Mouse (Mus musculus): ENCODE data around the gene Sfr1. TPM values are rescaled to one million over a fixed set of nuclear protein-coding genes. Genes with fewer than 3 reads are reported as not detected.

Sfr1 gene
- polyA plus RNA-seq, 1 experiment, result 81.6 TPM

DNA sequence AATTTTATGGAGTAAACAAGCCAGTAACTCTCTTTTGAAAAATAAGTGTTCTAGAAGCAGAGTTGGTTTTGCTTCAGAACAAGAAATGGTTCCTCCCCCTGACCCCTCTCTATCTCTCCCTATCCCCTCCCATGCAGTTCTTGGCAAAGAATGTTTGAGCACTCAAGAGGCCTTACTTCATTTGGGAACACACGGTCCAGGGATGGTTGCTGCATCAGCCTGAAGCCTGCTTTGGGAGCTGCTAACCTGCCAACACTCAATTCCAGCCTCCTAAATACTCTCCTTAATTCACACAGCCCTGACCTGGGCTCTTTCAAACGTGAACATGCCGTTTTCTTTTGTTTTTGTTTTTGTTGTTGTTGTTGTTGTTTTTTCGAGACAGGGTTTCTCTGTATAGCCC is 6.6 kb upstream of the Sfr1 start:
- Histone ChIP-seq H3K4me1 (ENCODE audit: control insufficient read depth, insufficient read depth, low read length) (no peaks in the 10 kb centered on the region), H3K4me3 (replicated peaks; ENCODE audit: insufficient read depth, low read depth, low read length) (no peak overlapping the region), H3K27me3 (ENCODE audit: control insufficient read depth, insufficient read depth, low read length) (no peaks in the 10 kb centered on the region), H3K27ac (ENCODE audit: insufficient read depth, low read length) (no peak overlapping the region)
- WGBS, result 78% methylated on average over 4 of the region's 4 CpGs
- no peak for DNase-seq
- TF ChIP-seq POLR2A (IDR thresholded peaks at IDR 0.05; ENCODE audit: borderline replicate concordance, insufficient read depth, low read length) (no peak), CTCF (IDR thresholded peaks at IDR 0.05; ENCODE audit: borderline replicate concordance, insufficient read depth, low read depth, low read length) (no peak)

DNA sequence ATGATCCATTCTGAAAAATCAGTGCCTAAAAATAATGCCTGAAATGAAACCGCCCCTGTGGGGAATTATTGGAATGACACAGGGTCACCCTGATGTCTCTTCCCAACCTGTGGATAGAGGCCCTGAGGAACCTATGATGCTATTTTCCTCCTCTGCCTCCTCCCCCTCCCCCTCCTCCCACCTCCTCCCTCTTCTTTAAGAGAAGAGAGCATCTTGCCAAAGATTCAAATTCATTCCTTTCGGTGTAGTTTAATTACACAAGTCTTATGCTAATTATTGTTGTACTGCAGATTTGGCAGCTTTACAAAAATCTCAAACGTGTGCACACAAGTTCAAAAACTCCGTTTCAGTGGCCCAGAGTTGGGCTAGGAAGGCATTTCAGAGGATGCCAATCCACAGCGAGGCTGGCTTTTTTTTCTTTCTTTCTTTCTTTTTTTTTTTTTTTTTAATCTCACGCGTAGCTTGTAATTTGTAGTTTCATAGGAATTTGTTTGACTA is 5.8 kb upstream of the Sfr1 start:
- TF ChIP-seq CTCF (IDR thresholded peaks at IDR 0.05; ENCODE audit: borderline replicate concordance, insufficient read depth, low read depth, low read length) (no peak), POLR2A (IDR thresholded peaks at IDR 0.05; ENCODE audit: borderline replicate concordance, insufficient read depth, low read length) (no peak)
- no peak for DNase-seq

GRCm38 (mm10) chr19:47730691-47731070 is 801 bp upstream of the Sfr1 start:
- DNase-seq, result peak in 1 of 2 experiments; percentile 43
- peak overlapping the region; percentile 95 for H3K4me3 ChIP-seq (replicated peaks; ENCODE audit: insufficient read depth, low read depth, low read length)
- WGBS, result 0% methylated on average over 12 of the region's 12 CpGs
- H3K27me3 ChIP-seq (ENCODE audit: control insufficient read depth, insufficient read depth, low read length), result no peaks in the 10 kb centered on the region
- no peaks in the 10 kb centered on the region for H3K4me1 ChIP-seq (ENCODE audit: control insufficient read depth, insufficient read depth, low read length)
- H3K27ac ChIP-seq (ENCODE audit: insufficient read depth, low read length), result peak overlapping the region; percentile 75
- TF ChIP-seq CTCF (IDR thresholded peaks at IDR 0.05; ENCODE audit: borderline replicate concordance, insufficient read depth, low read depth, low read length) (no peak), POLR2A (IDR thresholded peaks at IDR 0.05; ENCODE audit: borderline replicate concordance, insufficient read depth, low read length) (no peak)

More for the DNA sequence above, 5.8 kb upstream of the Sfr1 start:
- Histone ChIP-seq H3K4me3 (replicated peaks; ENCODE audit: insufficient read depth, low read depth, low read length) (no peak overlapping the region), H3K4me1 (ENCODE audit: control insufficient read depth, insufficient read depth, low read length) (no peaks in the 10 kb centered on the region), H3K27ac (ENCODE audit: insufficient read depth, low read length) (no peak overlapping the region), H3K27me3 (ENCODE audit: control insufficient read depth, insufficient read depth, low read length) (no peaks in the 10 kb centered on the region)
- WGBS, result 25% methylated on average over 7 of the region's 7 CpGs

DNA sequence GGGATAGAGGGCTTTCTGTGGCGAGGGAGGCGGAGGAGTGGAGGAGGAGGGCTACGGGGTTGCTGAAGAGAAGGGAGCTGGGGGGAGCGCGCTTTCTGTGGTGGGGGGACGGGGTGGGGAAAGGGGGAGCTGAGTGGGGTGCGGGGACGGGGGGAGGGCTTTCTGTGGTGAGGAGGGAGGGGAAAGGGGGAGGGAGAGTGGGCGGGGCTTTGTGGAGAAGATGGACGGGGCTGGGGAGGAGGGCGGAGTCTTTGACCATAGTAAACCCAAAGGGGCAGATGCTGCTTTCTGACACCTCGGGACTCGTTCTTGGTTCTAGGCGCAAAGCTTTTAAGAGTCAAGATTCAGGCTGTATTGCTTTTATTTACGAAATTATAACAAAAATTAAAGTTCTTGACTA is 449 bp downstream of the Sfr1 start:
- TF ChIP-seq CTCF (IDR thresholded peaks at IDR 0.05; ENCODE audit: borderline replicate concordance, insufficient read depth, low read depth, low read length) (no peak), POLR2A (IDR thresholded peaks at IDR 0.05; ENCODE audit: borderline replicate concordance, insufficient read depth, low read length) (no peak)
- no peaks in the 10 kb centered on the region for H3K4me1 ChIP-seq (ENCODE audit: control insufficient read depth, insufficient read depth, low read length)
- WGBS, result 5% methylated on average over 15 of the region's 15 CpGs
- DNase-seq, result peak in 1 of 2 experiments; percentile 67
- peak overlapping the region; percentile 99 for H3K4me3 ChIP-seq (replicated peaks; ENCODE audit: insufficient read depth, low read depth, low read length)
- H3K27me3 ChIP-seq (ENCODE audit: control insufficient read depth, insufficient read depth, low read length), result no peaks in the 10 kb centered on the region
- H3K27ac ChIP-seq (ENCODE audit: insufficient read depth, low read length), result peak overlapping the region; percentile 81

GRCm38 (mm10) chr19:47747072-47747471 is 15.6 kb downstream of the Sfr1 start:
- no peaks in the 10 kb centered on the region for H3K4me1 ChIP-seq (ENCODE audit: control insufficient read depth, insufficient read depth, low read length)
- DNase-seq, result no peak
- no peak for TF ChIP-seq POLR2A (IDR thresholded peaks at IDR 0.05; ENCODE audit: borderline replicate concordance, insufficient read depth, low read length)
- no peak for TF ChIP-seq CTCF (IDR thresholded peaks at IDR 0.05; ENCODE audit: borderline replicate concordance, insufficient read depth, low read depth, low read length)
- H3K27ac ChIP-seq (ENCODE audit: insufficient read depth, low read length), result no peak overlapping the region
- 89% methylated on average over 2 of the region's 2 CpGs for WGBS
- H3K4me3 ChIP-seq (replicated peaks; ENCODE audit: insufficient read depth, low read depth, low read length), result no peak overlapping the region
- H3K27me3 ChIP-seq (ENCODE audit: control insufficient read depth, insufficient read depth, low read length), result no peaks in the 10 kb centered on the region

DNA sequence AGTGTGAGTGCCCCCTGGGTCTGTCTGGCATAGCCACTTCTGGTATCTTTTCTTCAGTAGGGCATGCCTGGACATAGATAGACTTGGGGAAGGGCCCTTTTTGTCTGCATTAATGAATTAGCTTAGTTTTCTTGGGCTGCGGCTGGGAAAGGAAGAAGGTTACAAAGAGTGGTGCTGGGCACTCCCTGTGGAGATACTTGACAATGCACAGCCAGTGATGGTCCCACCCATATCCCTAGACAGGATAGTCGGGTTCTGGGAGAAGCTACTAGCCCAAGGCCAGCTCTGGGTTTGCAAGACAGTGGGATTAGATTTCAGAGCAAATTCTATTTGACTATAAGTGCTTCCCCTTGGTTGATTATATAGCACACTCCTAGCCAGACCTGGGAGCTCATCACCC is 17.5 kb downstream of the Sfr1 start:
- TF ChIP-seq CTCF (IDR thresholded peaks at IDR 0.05; ENCODE audit: borderline replicate concordance, insufficient read depth, low read depth, low read length) (no peak), POLR2A (IDR thresholded peaks at IDR 0.05; ENCODE audit: borderline replicate concordance, insufficient read depth, low read length) (no peak)
- no peak overlapping the region for H3K27ac ChIP-seq (ENCODE audit: insufficient read depth, low read length)
- no peak for DNase-seq
- 75% methylated on average over 2 of the region's 2 CpGs for WGBS
- H3K4me3 ChIP-seq (replicated peaks; ENCODE audit: insufficient read depth, low read depth, low read length), result no peak overlapping the region
- no peaks in the 10 kb centered on the region for H3K4me1 ChIP-seq (ENCODE audit: control insufficient read depth, insufficient read depth, low read length)
- H3K27me3 ChIP-seq (ENCODE audit: control insufficient read depth, insufficient read depth, low read length), result no peaks in the 10 kb centered on the region

DNA sequence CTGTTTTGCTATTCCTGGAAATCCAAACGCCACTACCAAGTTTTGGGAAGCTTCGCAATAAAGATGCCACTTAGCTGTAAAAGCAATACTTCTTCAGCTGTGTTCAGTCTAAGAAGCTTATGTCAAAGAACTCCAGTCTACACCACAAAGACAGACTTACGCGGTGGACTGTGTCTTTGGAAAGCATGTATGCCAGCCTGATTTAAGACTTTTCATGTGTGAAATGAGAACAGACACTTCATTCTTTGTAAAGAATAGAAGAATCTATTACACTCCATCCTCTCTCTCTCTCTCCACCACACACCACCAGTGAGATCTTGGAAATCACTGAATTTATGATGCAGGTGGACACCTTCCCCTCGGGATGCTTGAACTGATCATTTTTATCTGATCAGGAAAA is 18.9 kb downstream of the Sfr1 start:
- Histone ChIP-seq H3K27me3 (ENCODE audit: control insufficient read depth, insufficient read depth, low read length) (no peaks in the 10 kb centered on the region), H3K4me3 (replicated peaks; ENCODE audit: insufficient read depth, low read depth, low read length) (no peak overlapping the region), H3K27ac (ENCODE audit: insufficient read depth, low read length) (no peak overlapping the region), H3K4me1 (ENCODE audit: control insufficient read depth, insufficient read depth, low read length) (no peaks in the 10 kb centered on the region)
- TF ChIP-seq CTCF (IDR thresholded peaks at IDR 0.05; ENCODE audit: borderline replicate concordance, insufficient read depth, low read depth, low read length) (no peak), POLR2A (IDR thresholded peaks at IDR 0.05; ENCODE audit: borderline replicate concordance, insufficient read depth, low read length) (no peak)
- no peak for DNase-seq
- 47% methylated on average over 5 of the region's 5 CpGs for WGBS

DNA sequence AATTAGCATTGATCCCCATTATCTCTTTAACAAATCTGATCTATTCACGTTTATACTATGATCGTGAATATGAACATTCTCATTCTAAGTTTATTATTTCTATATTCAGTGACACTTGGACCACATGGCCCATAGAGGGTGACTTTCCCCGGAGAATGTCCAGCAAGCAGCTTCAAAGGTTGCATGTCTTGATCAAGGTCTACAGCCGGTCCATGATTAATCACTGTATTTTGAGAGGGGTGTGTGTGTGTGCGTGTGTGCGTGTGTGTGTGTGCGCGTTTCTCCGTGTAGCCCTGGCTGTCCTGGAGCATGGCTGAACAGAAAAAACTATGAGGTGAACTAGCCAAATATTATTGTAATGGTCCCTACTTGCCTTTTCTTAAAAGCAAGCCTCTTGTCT is 21.0 kb downstream of the Sfr1 start:
- 92% methylated on average over 9 of the region's 9 CpGs for WGBS
- H3K27me3 ChIP-seq (ENCODE audit: control insufficient read depth, insufficient read depth, low read length), result no peaks in the 10 kb centered on the region
- DNase-seq, result no peak
- TF ChIP-seq CTCF (IDR thresholded peaks at IDR 0.05; ENCODE audit: borderline replicate concordance, insufficient read depth, low read depth, low read length) (no peak), POLR2A (IDR thresholded peaks at IDR 0.05; ENCODE audit: borderline replicate concordance, insufficient read depth, low read length) (no peak)
- H3K4me3 ChIP-seq (replicated peaks; ENCODE audit: insufficient read depth, low read depth, low read length), result no peak overlapping the region
- H3K27ac ChIP-seq (ENCODE audit: insufficient read depth, low read length), result no peak overlapping the region
- H3K4me1 ChIP-seq (ENCODE audit: control insufficient read depth, insufficient read depth, low read length), result no peaks in the 10 kb centered on the region

All from cerebellum, adult 2 months (tissue).